ENCODE assay signal across 9 mouse cellular contexts in the genomic region with DNA sequence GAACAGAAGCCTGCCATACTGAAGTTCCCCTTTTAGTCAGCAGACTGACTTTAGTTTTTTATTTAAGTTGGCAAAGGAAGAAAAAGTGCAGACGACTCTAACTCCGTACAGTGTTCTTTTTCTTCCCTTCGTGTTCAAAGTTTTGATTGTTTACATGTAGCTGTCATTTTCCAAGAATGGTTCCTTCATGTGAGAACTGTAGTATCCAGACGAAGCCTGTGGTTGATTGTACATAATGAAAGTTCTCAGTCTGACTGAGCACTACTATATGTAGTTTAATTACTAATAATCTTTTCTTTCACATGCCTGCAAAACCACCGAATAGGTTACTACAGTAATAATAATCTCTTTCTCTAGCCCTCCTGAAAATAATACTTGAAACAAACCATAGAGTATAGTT.
DNase-seq lines count a peak whose midpoint lies in the region; ATAC-seq lines count a peak whose summit lies in the region.
"Had no signal": no experiment of that assay in that cellular context is flagged by ENCODE, and none has a peak within 500 bp of the region (broad histone marks: within the 10 kb centered on the region; RNA-seq: fewer than 3 reads in every experiment).

No protein-coding gene starts in this region.

- H3K4me3 ChIP-seq in heart, embryonic 16.5 days (ENCODE audit: low read length): peak overlapping the region; percentile 10
- H3K4me3 ChIP-seq in lung, embryonic 16.5 days (ENCODE audit: low read length): no peak overlapping the region; the same call in 1 of the 2 replicates
- H3K4me3 ChIP-seq in embryonic facial prominence, embryonic 14.5 days (ENCODE audit: low read depth, low read length): no peak overlapping the region
- H3K4me3 ChIP-seq in stomach, embryonic 14.5 days (ENCODE audit: low read depth, low read length): no peak overlapping the region
- H3K4me3 ChIP-seq in forebrain, embryonic 11.5 days (ENCODE audit: low read depth, low read length): no peak overlapping the region
- H3K4me3 ChIP-seq: midbrain, embryonic 10.5 days; neural tube, embryonic 12.5 days had no signal

- WGBS in heart, embryonic 16.5 days: 31% methylated on average over 5 of the region's 5 CpGs
- 22% methylated on average over 5 of the region's 5 CpGs for WGBS in lung, embryonic 16.5 days
- WGBS in embryonic facial prominence, embryonic 14.5 days: 31% methylated on average over 5 of the region's 5 CpGs
- WGBS in stomach, embryonic 14.5 days: 28% methylated on average over 5 of the region's 5 CpGs
- 68% methylated on average over 5 of the region's 5 CpGs for WGBS in forebrain, embryonic 11.5 days

- H3K9me3 ChIP-seq in heart, embryonic 16.5 days (replicated peaks; ENCODE audit: control insufficient read depth, low read length): no peaks in the 10 kb centered on the region
- no peaks in the 10 kb centered on the region for H3K9me3 ChIP-seq in lung, embryonic 16.5 days (ENCODE audit: control insufficient read depth, low read length)
- H3K9me3 ChIP-seq in embryonic facial prominence, embryonic 14.5 days (ENCODE audit: control insufficient read depth, low read length): no peaks in the 10 kb centered on the region
- H3K9me3 ChIP-seq in stomach, embryonic 14.5 days (ENCODE audit: control insufficient read depth, low read depth, low read length): no peaks in the 10 kb centered on the region
- H3K9me3 ChIP-seq in forebrain, embryonic 11.5 days (ENCODE audit: control insufficient read depth, low read length): no peaks in the 10 kb centered on the region
- H3K9me3 ChIP-seq: midbrain, embryonic 10.5 days; neural tube, embryonic 12.5 days had no signal

- intact Hi-C loops in heart, postnatal 36 days (cut with DNase I): loop anchor here (1.0 to 5.0 kb wide), 2 partner anchors 48 to 80 kb away; no protein-coding TSS in a partner anchor

- DNase-seq in heart, postnatal 36 days: no peak
- no peak for DNase-seq in lung, postnatal 14 days
- no peak for DNase-seq in embryonic facial prominence, embryonic 14.5 days (ENCODE audit: low spot score)
- no peak for DNase-seq in forebrain, embryonic 11.5 days (ENCODE audit: low spot score)

- H3K27me3 ChIP-seq in heart, embryonic 16.5 days (ENCODE audit: control insufficient read depth, insufficient read depth, low read length): no peaks in the 10 kb centered on the region
- H3K27me3 ChIP-seq in lung, embryonic 16.5 days (ENCODE audit: control insufficient read depth, insufficient read depth, low read depth, low read length): no peaks in the 10 kb centered on the region
- no peaks in the 10 kb centered on the region for H3K27me3 ChIP-seq in embryonic facial prominence, embryonic 14.5 days (replicated peaks; ENCODE audit: control insufficient read depth, insufficient read depth, low read length)
- H3K27me3 ChIP-seq in stomach, embryonic 14.5 days (ENCODE audit: control insufficient read depth, insufficient read depth, low read length): no peaks in the 10 kb centered on the region
- H3K27me3 ChIP-seq in forebrain, embryonic 11.5 days (ENCODE audit: control insufficient read depth, insufficient read depth, low read length): peaks cover 2% of the 10 kb centered on the region; the same call in 1 of the 2 replicates
- H3K27me3 ChIP-seq: neural tube, embryonic 12.5 days had no signal

- peak overlapping the region; percentile 60 for H3K9ac ChIP-seq in heart, embryonic 16.5 days (ENCODE audit: low read length)
- H3K9ac ChIP-seq in lung, embryonic 16.5 days (ENCODE audit: low read length): no peak overlapping the region
- H3K9ac ChIP-seq in embryonic facial prominence, embryonic 14.5 days (ENCODE audit: low read depth, low read length): no peak overlapping the region
- no peak overlapping the region for H3K9ac ChIP-seq in stomach, embryonic 14.5 days (replicated peaks; ENCODE audit: low read depth, low read length)
- no peak overlapping the region for H3K9ac ChIP-seq in forebrain, embryonic 11.5 days (ENCODE audit: low read length)
- H3K9ac ChIP-seq: neural tube, embryonic 12.5 days had no signal

- H3K36me3 ChIP-seq in heart, embryonic 16.5 days (ENCODE audit: control insufficient read depth, insufficient read depth): no peaks in the 10 kb centered on the region; the same call in 1 of the 2 replicates
- H3K36me3 ChIP-seq in lung, embryonic 16.5 days (ENCODE audit: control insufficient read depth, insufficient read depth, low read length): no peaks in the 10 kb centered on the region
- H3K36me3 ChIP-seq in embryonic facial prominence, embryonic 14.5 days (ENCODE audit: control insufficient read depth, insufficient read depth, low read length): 0 out of 2 replicates have a peak, but pooled peaks cover 6% of the 10 kb centered on the region
- no peaks in the 10 kb centered on the region for H3K36me3 ChIP-seq in stomach, embryonic 14.5 days (ENCODE audit: control insufficient read depth, insufficient read depth, low read length)
- no peaks in the 10 kb centered on the region for H3K36me3 ChIP-seq in forebrain, embryonic 11.5 days (ENCODE audit: control insufficient read depth, insufficient read depth, low read length)
- H3K36me3 ChIP-seq: midbrain, embryonic 10.5 days; neural tube, embryonic 12.5 days had no signal

- no peak for ATAC-seq in heart, embryonic 16.5 days (replicated peaks; ENCODE audit: extremely low read depth, insufficient read depth, low FRiP score)
- ATAC-seq in lung, embryonic 16.5 days (ENCODE audit: low read depth): peak; percentile 36
- ATAC-seq in embryonic facial prominence, embryonic 14.5 days (ENCODE audit: low read depth): no peak
- no peak for ATAC-seq in stomach, embryonic 14.5 days (ENCODE audit: insufficient number of reproducible peaks, insufficient read depth, low FRiP score, low read depth)
- no peak for ATAC-seq in forebrain, embryonic 11.5 days (replicated peaks; ENCODE audit: low FRiP score)

- peaks cover 38% of the 10 kb centered on the region for H3K4me1 ChIP-seq in heart, embryonic 16.5 days (ENCODE audit: control insufficient read depth, insufficient read depth, low read length)
- H3K4me1 ChIP-seq in lung, embryonic 16.5 days (replicated peaks; ENCODE audit: control insufficient read depth, insufficient read depth, low read length): peaks cover 3% of the 10 kb centered on the region
- H3K4me1 ChIP-seq in embryonic facial prominence, embryonic 14.5 days (ENCODE audit: control insufficient read depth, insufficient read depth, low read length): peaks cover 23% of the 10 kb centered on the region
- H3K4me1 ChIP-seq in stomach, embryonic 14.5 days (ENCODE audit: control insufficient read depth, insufficient read depth, low read length): peaks cover 11% of the 10 kb centered on the region; the same call in 1 of the 2 replicates
- 0 out of 2 replicates have a peak, but pooled peaks cover 1% of the 10 kb centered on the region for H3K4me1 ChIP-seq in forebrain, embryonic 11.5 days (replicated peaks; ENCODE audit: control insufficient read depth, insufficient read depth, low read length)
- H3K4me1 ChIP-seq: neural tube, embryonic 12.5 days had no signal

- H3K27ac ChIP-seq in heart, embryonic 16.5 days (ENCODE audit: low read length): peak overlapping the region; percentile 81
- peak overlapping the region; percentile 71 for H3K27ac ChIP-seq in lung, embryonic 16.5 days (ENCODE audit: low read length)
- H3K27ac ChIP-seq in embryonic facial prominence, embryonic 14.5 days (replicated peaks; ENCODE audit: low read depth, low read length): peak overlapping the region; percentile 56
- peak overlapping the region; percentile 0; the same call in 1 of the 2 replicates for H3K27ac ChIP-seq in stomach, embryonic 14.5 days (ENCODE audit: low read length)
- H3K27ac ChIP-seq in forebrain, embryonic 11.5 days (ENCODE audit: low read depth, low read length): no peak overlapping the region
- H3K27ac ChIP-seq: midbrain, embryonic 10.5 days; neural tube, embryonic 12.5 days had no signal

- peak overlapping the region; percentile 55 for H3K4me2 ChIP-seq in heart, embryonic 16.5 days (ENCODE audit: low read depth, low read length)
- peak overlapping the region; percentile 31 for H3K4me2 ChIP-seq in lung, embryonic 16.5 days (ENCODE audit: low read depth, low read length)
- peak overlapping the region; percentile 19 for H3K4me2 ChIP-seq in embryonic facial prominence, embryonic 14.5 days (ENCODE audit: low read depth, low read length)
- peak overlapping the region; percentile 1 for H3K4me2 ChIP-seq in stomach, embryonic 14.5 days (replicated peaks; ENCODE audit: low read depth, low read length)
- H3K4me2 ChIP-seq in forebrain, embryonic 11.5 days (ENCODE audit: low read depth, low read length, severe bottlenecking): no peak overlapping the region
- H3K4me2 ChIP-seq: neural tube, embryonic 12.5 days had no signal
